Comparison of ENCODE assay signal across 8 mouse cellular contexts in the genomic region with DNA sequence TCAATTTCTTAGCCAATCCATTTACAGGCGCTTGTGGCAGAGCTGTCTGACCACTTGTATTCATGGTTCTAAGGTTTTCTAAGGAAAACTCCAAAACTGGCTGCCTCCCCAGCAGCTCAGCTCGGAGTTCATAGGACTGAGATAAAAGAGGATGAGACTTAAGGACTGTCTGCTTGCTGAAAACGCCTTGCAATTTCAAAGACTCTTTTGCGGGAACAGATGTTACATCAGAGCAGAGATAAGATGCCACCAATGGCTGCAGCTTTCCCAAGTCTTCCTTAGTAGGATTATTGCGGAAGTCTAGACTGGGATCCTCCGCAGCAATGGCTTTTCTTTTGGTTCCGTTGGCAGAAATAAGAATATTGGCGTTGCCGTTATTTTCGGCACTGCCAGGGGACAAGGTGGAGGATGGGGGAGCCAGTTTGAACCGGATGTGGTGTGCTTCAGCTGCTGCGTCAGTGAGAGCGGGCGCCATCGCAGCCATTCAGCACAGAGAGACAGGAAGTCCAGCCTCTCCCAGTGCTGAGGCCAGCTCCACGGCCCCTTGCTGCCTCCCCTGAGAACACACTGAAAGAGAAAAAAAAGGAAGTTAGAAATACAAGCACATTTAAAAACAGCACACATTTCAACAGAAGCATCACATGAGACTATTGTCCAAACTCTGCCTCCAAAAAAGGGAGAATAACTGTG. TPM values are rescaled to one million over a fixed set of nuclear protein-coding genes. Genes with fewer than 3 reads are reported as not detected.
DNase-seq lines count a peak whose midpoint lies in the region; ATAC-seq lines count a peak whose summit lies in the region.
"Had no signal": no experiment of that assay in that cellular context is flagged by ENCODE, and none has a peak within 500 bp of the region (broad histone marks: within the 10 kb centered on the region; RNA-seq: fewer than 3 reads in every experiment).

No protein-coding gene starts in this region.

- H3K27ac ChIP-seq in midbrain, embryonic 14.5 days (replicated peaks; ENCODE audit: low read depth, low read length): no peak overlapping the region
- H3K27ac ChIP-seq: embryonic facial prominence, embryonic 13.5 days had no signal

- H3K36me3 ChIP-seq in midbrain, embryonic 14.5 days (ENCODE audit: control insufficient read depth, insufficient read depth, low read length): peaks cover 30% of the 10 kb centered on the region

- WGBS in midbrain, embryonic 14.5 days: 92% methylated on average over 16 of the region's 16 CpGs

- no peaks in the 10 kb centered on the region for H3K4me1 ChIP-seq in midbrain, embryonic 14.5 days (ENCODE audit: control insufficient read depth, insufficient read depth, low read length)
- H3K4me1 ChIP-seq: embryonic facial prominence, embryonic 13.5 days had no signal

- H3K27me3 ChIP-seq in midbrain, embryonic 14.5 days (ENCODE audit: control insufficient read depth, insufficient read depth, low read length): no peaks in the 10 kb centered on the region
- H3K27me3 ChIP-seq: embryonic facial prominence, embryonic 13.5 days had no signal

- no peaks in the 10 kb centered on the region for H3K9me3 ChIP-seq in midbrain, embryonic 14.5 days (ENCODE audit: control insufficient read depth, low read length)
- H3K9me3 ChIP-seq: embryonic facial prominence, embryonic 13.5 days had no signal

- no peak overlapping the region for H3K9ac ChIP-seq in midbrain, embryonic 14.5 days (replicated peaks; ENCODE audit: low read length)
- H3K9ac ChIP-seq: embryonic facial prominence, embryonic 13.5 days had no signal

- peak; percentile 86 for DNase-seq in A20 (ENCODE audit: low read depth, low spot score)
- DNase-seq in CD8-positive naive resting alpha-beta T cell, adult 2 months (ENCODE audit: low read depth in 2 of 2, low spot score in 2 of 2): peak; percentile 69 to 81
- peak; percentile 30 to 32 for DNase-seq in frontal cortex, postnatal 10 days (ENCODE audit: low spot score in 2 of 2)
- DNase-seq in layer of hippocampus, adult 9-11 months: peak; percentile 87
- peak; percentile 84 to 90 for DNase-seq in natural killer cell, adult 2 months (ENCODE audit: low spot score in 2 of 2)
- no peak for DNase-seq in midbrain, embryonic 14.5 days
- no peak for DNase-seq in urinary bladder, postnatal 25 days (ENCODE audit: low spot score)

- no peak for ATAC-seq in midbrain, embryonic 14.5 days (ENCODE audit: low FRiP score, low TSS enrichment)

- no peak overlapping the region for H3K4me3 ChIP-seq in midbrain, embryonic 14.5 days (replicated peaks; ENCODE audit: low read depth, low read length)
- H3K4me3 ChIP-seq: embryonic facial prominence, embryonic 13.5 days had no signal

- no peak overlapping the region for H3K4me2 ChIP-seq in midbrain, embryonic 14.5 days (ENCODE audit: low read length)
- H3K4me2 ChIP-seq: embryonic facial prominence, embryonic 13.5 days had no signal

RNA-seq across cellular contexts. Expression of gene Kansl1, which starts 43.8 kb away (rescaled TPM):
- polyA plus RNA-seq in midbrain, embryonic 14.5 days (2014; fragmentation: Nextera tagmentation; extraction: Ambion mirVana): 27.1 and 39.2 TPM in 2 replicates

Comparison
In these comparisons a context has a peak if more than half of its experiments do, and no peak if none do; other contexts are left out.
1. DNase-seq: peak in A20 (single experiment), CD8-positive naive resting alpha-beta T cell, adult 2 months (2 of 2), frontal cortex, postnatal 10 days (2 of 2), layer of hippocampus, adult 9-11 months (single experiment) and natural killer cell, adult 2 months (2 of 2); none in midbrain, embryonic 14.5 days (single experiment) and urinary bladder, postnatal 25 days (single experiment).